Mouse (Mus musculus): ENCODE data around the gene Mlxipl. TPM values are rescaled to one million over a fixed set of nuclear protein-coding genes. Genes with fewer than 3 reads are reported as not detected.

Mlxipl gene
- polyA plus RNA-seq, 1 experiment from 2014 or later: 5.8 TPM

DNA sequence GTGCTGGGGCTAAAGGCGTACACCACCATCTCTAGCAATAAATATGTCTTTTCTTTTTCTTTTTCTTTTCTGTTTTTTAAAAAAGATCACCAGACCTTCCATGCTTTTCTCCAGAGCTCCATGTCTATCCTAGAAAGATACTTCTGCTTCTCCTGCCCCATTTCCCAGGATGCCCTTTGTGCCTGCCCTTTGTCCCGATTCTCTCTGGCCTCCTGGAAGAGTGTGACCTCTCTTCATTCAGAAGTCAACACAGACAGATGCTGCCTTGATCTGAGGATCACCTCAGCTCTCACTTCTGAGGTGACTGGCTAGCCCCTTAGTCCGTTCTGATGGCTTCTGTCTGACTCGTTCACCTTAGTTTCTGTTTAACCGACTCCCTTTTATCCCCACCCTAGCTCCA is 9.2 kb upstream of the Mlxipl start:
- Histone ChIP-seq H3K4me2 (no peak overlapping the region), H3K4me3 (replicated peaks) (no peak overlapping the region), H3K36me3 (no peaks in the 10 kb centered on the region), H3K9me3 (no peaks in the 10 kb centered on the region), H3K27me3 (replicated peaks) (no peaks in the 10 kb centered on the region), H3K27ac (no peak overlapping the region), H3K4me1 (peaks cover 17% of the 10 kb centered on the region), H3K9ac (no peak overlapping the region)
- ATAC-seq (ENCODE audit: insufficient read depth, low FRiP score, low read depth): no peak
- WGBS: 78% methylated on average over 5 of the region's 5 CpGs

DNA sequence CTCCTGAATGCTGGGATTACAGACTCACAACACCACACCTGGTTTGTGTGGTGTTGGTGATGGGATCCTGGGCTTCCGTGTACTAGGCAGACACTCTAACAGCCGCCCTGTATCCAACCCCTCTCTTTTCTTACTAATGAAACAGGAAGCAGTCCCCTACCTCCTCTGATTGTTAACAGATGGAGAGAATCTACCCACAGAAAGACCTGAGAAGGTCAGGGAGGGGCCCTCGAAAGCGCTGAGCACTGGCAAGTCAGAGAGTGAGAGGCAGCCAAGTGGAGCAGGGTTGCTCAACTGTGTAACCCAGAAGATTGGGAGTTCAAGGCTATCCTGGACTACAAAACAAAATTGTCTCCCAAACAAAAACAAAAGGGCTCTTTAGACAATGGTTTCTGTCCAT is 2.8 kb upstream of the Mlxipl start:
- no peaks in the 10 kb centered on the region for H3K9me3 ChIP-seq
- H3K27ac ChIP-seq: no peak overlapping the region
- peaks cover 32% of the 10 kb centered on the region for H3K27me3 ChIP-seq (replicated peaks)
- H3K4me3 ChIP-seq (replicated peaks): no peak overlapping the region
- no peak overlapping the region for H3K4me2 ChIP-seq
- ATAC-seq (ENCODE audit: insufficient read depth, low FRiP score, low read depth): no peak
- peaks cover 7% of the 10 kb centered on the region for H3K4me1 ChIP-seq
- no peak overlapping the region for H3K9ac ChIP-seq
- H3K36me3 ChIP-seq: no peaks in the 10 kb centered on the region
- WGBS: 55% methylated on average over 4 of the region's 4 CpGs

DNA sequence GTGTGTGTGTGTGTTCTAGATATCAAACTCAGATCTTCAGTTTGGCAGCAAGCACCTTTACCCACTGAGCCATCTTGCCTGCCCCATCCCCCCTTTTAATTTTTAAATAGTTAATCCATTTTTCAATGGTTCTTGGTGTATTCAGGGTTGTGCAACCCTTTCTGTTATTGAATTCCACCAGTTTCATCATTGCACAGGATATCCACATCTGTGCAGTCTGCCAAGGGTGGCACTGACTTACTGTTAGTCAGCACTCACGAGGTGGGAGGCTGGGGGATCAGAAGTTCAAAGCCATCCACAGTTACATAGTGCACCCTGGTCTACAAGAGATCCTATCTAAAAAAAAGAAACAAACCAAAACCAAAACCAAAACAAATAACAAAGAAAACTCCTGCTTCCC is 11.3 kb downstream of the Mlxipl start:
- no peaks in the 10 kb centered on the region for H3K36me3 ChIP-seq

DNA sequence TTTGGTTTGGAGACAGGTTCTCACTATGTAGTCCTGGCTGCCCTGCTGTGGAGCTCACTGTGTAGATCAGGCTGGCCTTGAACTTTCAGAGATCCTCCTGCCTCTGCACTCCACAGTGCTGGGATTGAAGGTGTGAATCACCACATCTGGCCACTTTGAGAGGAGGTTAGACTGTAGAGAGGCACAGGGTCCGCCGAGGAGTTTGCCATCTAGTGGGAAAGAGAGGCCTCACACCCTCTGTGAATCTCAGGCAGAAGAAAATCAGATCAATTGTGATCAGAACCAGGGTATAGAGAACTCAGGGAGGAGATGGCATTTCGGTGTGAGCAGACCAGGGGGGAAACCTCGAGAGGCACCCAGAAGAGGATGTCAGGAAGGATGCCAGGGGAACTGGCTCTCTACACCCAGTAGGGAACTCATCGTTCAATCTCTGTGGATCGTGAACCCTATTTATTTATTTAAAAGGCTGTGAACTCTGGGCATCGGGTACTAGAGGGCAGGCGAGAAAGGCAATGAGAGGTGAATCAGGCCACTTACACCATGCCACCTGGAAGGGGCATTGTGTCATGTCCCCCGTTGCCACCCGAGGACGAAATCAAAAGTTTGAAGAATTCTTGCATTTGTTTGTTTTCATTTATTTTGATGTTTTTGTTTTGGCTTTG is 14.4 kb downstream of the Mlxipl start:
- Histone ChIP-seq H3K9ac (no peak overlapping the region), H3K4me3 (replicated peaks) (no peak overlapping the region), H3K9me3 (no peaks in the 10 kb centered on the region), H3K27me3 (replicated peaks) (peaks cover 25% of the 10 kb centered on the region), H3K4me1 (peaks cover 16% of the 10 kb centered on the region), H3K27ac (no peak overlapping the region), H3K36me3 (no peaks in the 10 kb centered on the region), H3K4me2 (no peak overlapping the region)
- ATAC-seq (ENCODE audit: insufficient read depth, low FRiP score, low read depth): no peak
- WGBS: 63% methylated on average over 11 of the region's 11 CpGs

More for the DNA sequence above, 11.3 kb downstream of the Mlxipl start:
- WGBS: 48% methylated on average over 1 of the region's 1 CpGs
- H3K4me3 ChIP-seq (replicated peaks): no peak overlapping the region
- no peaks in the 10 kb centered on the region for H3K4me1 ChIP-seq
- H3K4me2 ChIP-seq: no peak overlapping the region
- no peaks in the 10 kb centered on the region; the same call in 1 of the 2 replicates for H3K27me3 ChIP-seq (replicated peaks)
- H3K9me3 ChIP-seq: no peaks in the 10 kb centered on the region
- ATAC-seq (ENCODE audit: insufficient read depth, low FRiP score, low read depth): no peak
- H3K9ac ChIP-seq: no peak overlapping the region
- no peak overlapping the region for H3K27ac ChIP-seq

DNA sequence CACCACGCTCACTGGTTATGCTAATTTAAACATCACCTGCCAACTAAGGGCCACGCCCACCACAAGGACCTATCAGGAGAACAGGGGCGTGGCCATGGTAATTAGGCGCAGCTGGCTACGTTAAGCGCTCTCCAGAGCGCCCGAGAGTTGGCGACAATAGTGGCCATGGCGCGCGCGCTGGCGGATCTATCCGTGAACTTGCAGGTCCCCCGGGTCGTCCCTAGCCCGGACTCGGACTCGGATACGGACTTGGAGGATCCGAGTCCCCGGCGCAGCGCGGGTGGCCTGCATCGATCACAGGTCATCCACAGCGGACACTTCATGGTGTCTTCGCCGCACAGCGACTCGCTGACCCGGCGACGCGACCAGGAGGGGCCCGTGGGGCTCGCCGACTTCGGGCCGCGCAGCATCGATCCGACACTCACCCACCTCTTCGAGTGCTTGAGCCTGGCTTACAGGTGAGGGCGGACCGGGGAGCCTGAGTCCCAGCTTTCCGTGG is 17.1 kb downstream of the Mlxipl start:
- peaks cover 30% of the 10 kb centered on the region for H3K27me3 ChIP-seq (replicated peaks)
- WGBS: under 1% methylated on average over 48 of the region's 48 CpGs
- peak overlapping the region; percentile 51 for H3K4me3 ChIP-seq (replicated peaks)
- H3K4me2 ChIP-seq: peak overlapping the region; percentile 93
- H3K27ac ChIP-seq: no peak overlapping the region
- peak; percentile 84 for ATAC-seq (ENCODE audit: insufficient read depth, low FRiP score, low read depth)
- peak overlapping the region; percentile 25; the same call in 1 of the 2 replicates for H3K9ac ChIP-seq
- H3K36me3 ChIP-seq: no peaks in the 10 kb centered on the region
- H3K9me3 ChIP-seq: no peaks in the 10 kb centered on the region
- H3K4me1 ChIP-seq: peaks cover 16% of the 10 kb centered on the region

DNA sequence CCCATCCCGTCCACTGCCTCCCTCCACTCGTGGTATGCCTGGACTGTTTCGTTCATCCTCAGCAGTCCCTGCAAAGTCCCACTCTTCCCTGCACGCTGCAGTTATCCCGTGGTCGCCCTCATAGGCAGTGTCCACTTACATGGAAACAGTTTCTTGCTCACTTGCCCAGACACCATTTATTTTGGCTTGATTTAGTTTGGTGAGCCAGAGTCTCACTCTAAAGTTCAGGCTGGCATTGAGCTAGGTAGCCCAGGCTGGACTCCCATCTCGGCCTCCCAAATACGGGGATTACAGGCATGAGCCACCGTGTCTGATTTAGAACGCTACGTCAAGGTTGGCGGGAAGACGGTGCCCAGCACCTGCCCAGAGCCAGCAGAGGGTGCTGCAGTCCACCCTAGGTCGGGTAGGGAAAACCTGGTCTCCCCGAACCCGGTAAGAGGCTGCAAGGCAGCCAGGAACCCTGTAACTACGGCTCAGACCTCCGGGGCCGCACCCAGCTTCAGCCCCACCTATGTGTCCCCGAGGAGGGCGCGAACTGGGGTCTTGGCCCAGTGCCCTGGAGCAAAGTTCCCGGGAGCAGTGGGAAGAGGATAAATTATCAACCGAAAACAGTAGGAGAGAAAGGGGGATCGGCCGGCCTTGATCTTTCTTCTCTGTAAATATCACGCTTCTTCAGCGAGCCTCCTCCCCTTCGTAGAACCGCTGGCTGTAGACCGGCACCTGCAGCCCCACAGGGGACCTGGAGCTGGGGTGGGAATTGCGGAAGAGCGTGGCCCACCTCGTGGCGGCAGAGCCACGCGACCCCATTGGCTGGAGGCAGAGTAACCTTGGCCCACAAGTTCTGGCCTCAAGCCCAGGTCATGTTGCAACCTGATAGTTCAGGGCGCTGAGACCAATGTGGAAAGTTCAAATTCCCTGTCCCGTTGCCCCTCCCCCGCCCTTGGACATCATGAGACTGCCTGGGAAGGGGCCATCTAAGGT is 18.1 kb downstream of the Mlxipl start:
- H3K27ac ChIP-seq: no peak overlapping the region
- H3K4me3 ChIP-seq (replicated peaks): peak overlapping the region; percentile 51
- no peaks in the 10 kb centered on the region for H3K36me3 ChIP-seq
- no peak overlapping the region for H3K9ac ChIP-seq
- 5% methylated on average over 40 of the region's 40 CpGs for WGBS
- H3K27me3 ChIP-seq (replicated peaks): peaks cover 30% of the 10 kb centered on the region
- H3K9me3 ChIP-seq: no peaks in the 10 kb centered on the region
- peak overlapping the region; percentile 93 for H3K4me2 ChIP-seq
- H3K4me1 ChIP-seq: peaks cover 16% of the 10 kb centered on the region
- peak; percentile 58 for ATAC-seq (ENCODE audit: insufficient read depth, low FRiP score, low read depth)

DNA sequence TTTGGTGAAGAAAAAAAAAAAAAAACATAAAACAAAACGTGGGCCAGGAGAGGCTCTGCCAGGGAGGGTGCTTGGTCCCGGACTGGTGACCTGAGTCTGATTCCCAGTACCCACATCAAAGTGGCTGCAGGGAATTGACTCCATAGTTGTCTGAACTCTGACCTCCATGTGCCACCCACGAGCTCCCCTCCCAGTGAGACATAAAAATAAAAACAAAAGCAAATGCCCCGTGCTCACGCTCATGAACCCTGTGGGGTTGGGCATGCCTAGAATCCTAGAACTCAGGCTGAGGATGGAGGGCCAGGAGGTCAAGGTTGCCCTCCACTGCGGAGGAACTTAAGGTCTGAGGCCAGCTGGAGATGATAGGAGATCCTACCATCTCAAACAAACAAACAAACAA is 19.3 kb downstream of the Mlxipl start:
- Histone ChIP-seq H3K4me2 (no peak overlapping the region), H3K36me3 (no peaks in the 10 kb centered on the region), H3K9ac (no peak overlapping the region), H3K4me3 (replicated peaks) (no peak overlapping the region), H3K4me1 (peaks cover 16% of the 10 kb centered on the region), H3K27ac (no peak overlapping the region), H3K9me3 (no peaks in the 10 kb centered on the region), H3K27me3 (replicated peaks) (peaks cover 30% of the 10 kb centered on the region)
- no peak for ATAC-seq (ENCODE audit: insufficient read depth, low FRiP score, low read depth)
- WGBS: 67% methylated on average over 6 of the region's 6 CpGs

DNA sequence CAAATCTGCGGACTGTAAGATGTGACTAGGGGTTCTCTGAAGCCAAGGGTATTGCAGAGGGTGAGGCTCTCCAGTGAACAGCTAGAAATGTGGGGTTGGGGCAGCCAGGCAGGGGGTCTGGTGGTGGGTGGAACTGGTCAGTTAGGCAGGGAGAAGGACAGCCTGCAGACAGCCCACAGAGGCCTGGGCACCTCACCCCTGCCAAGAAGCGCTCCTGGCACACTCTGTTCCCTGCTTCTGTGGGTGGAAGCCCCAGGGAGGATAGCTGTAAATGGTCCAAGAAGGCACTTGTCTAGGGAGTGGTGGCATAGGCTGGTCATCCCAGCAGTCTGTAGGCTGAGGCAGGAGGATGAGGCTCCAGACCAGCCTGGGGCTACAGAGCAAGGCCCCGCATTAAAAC is 19.7 kb downstream of the Mlxipl start:
- H3K27me3 ChIP-seq (replicated peaks): peaks cover 30% of the 10 kb centered on the region
- H3K4me2 ChIP-seq: no peak overlapping the region
- no peak overlapping the region for H3K4me3 ChIP-seq (replicated peaks)
- ATAC-seq (ENCODE audit: insufficient read depth, low FRiP score, low read depth): no peak
- 88% methylated on average over 3 of the region's 3 CpGs for WGBS
- H3K36me3 ChIP-seq: no peaks in the 10 kb centered on the region
- H3K4me1 ChIP-seq: peaks cover 16% of the 10 kb centered on the region
- no peak overlapping the region for H3K27ac ChIP-seq
- no peaks in the 10 kb centered on the region for H3K9me3 ChIP-seq
- no peak overlapping the region for H3K9ac ChIP-seq

DNA sequence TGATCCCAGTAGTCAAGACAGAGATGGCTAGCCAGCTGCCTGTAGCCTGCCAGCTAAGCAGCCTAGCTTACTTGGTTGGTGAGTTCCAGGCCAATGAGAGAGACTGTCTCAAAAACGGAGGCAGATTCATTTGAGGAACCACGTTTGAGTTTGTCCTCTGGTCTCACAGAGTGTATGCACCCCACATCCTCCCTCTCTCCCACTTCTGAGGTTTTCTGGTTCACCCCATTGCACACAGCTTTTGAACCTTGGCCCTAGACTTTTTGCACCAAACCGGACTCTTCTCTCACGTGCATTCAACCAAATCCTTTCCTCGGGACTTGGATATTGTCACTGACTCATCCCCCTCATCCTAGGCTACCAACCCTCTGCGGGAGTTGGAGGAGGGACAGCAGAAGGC is 20.3 kb downstream of the Mlxipl start:
- Histone ChIP-seq H3K27ac (no peak overlapping the region), H3K27me3 (replicated peaks) (peaks cover 30% of the 10 kb centered on the region), H3K4me1 (peaks cover 16% of the 10 kb centered on the region), H3K9me3 (no peaks in the 10 kb centered on the region), H3K36me3 (no peaks in the 10 kb centered on the region), H3K4me3 (replicated peaks) (no peak overlapping the region), H3K9ac (no peak overlapping the region), H3K4me2 (no peak overlapping the region)
- ATAC-seq (ENCODE audit: insufficient read depth, low FRiP score, low read depth): no peak
- WGBS: 76% methylated on average over 6 of the region's 6 CpGs

DNA sequence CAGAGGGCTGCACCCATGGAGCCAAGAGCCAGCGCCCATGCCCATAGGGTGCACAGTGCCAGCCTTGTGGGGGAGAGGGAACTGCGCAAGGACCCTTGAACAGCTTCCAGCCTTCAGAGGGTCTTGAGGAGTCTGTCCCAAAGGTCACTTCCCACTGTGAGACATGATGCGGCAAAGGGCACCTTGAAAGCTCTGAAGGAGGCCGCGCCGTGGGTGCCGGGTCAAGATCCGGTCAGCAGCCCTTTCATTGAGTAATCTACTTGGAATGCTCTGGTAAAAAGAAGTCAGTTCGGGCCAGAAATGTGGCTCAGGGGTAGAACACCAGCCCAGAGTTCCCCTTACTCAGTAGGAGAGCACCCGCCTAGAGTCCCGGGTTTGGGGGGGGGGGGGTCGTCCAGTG is 24.1 kb downstream of the Mlxipl start:
- WGBS: 88% methylated on average over 12 of the region's 12 CpGs
- Histone ChIP-seq H3K27ac (no peak overlapping the region), H3K4me1 (peaks cover 3% of the 10 kb centered on the region), H3K4me2 (no peak overlapping the region), H3K4me3 (replicated peaks) (no peak overlapping the region), H3K36me3 (no peaks in the 10 kb centered on the region), H3K9me3 (no peaks in the 10 kb centered on the region), H3K27me3 (replicated peaks) (peaks cover 6% of the 10 kb centered on the region), H3K9ac (no peak overlapping the region)
- no peak for ATAC-seq (ENCODE audit: insufficient read depth, low FRiP score, low read depth)

DNA sequence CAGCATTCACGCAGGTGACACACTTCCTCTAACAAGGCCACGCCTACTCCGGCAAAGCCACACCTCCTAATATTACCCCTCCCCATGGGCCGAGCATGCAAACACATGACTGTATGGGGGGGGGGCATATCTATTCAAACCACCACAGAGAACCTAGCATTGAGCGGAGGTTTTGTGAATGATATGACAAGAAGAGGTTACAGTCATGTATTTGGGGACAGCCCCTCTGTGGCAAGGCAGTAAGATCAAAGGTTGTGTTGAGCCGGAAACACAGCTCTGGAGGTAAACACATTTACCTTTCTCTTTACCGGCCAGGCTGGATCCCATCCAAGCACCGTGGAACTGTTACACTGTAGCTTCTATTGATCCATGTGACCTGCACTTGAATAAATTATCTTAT is 25.6 kb downstream of the Mlxipl start:
- Histone ChIP-seq H3K4me3 (replicated peaks) (no peak overlapping the region), H3K4me1 (peaks cover 5% of the 10 kb centered on the region), H3K4me2 (no peak overlapping the region), H3K9me3 (no peaks in the 10 kb centered on the region), H3K27ac (no peak overlapping the region), H3K9ac (no peak overlapping the region), H3K27me3 (replicated peaks) (no peaks in the 10 kb centered on the region), H3K36me3 (no peaks in the 10 kb centered on the region)
- 81% methylated on average over 8 of the region's 8 CpGs for WGBS
- ATAC-seq (ENCODE audit: insufficient read depth, low FRiP score, low read depth): no peak

DNA sequence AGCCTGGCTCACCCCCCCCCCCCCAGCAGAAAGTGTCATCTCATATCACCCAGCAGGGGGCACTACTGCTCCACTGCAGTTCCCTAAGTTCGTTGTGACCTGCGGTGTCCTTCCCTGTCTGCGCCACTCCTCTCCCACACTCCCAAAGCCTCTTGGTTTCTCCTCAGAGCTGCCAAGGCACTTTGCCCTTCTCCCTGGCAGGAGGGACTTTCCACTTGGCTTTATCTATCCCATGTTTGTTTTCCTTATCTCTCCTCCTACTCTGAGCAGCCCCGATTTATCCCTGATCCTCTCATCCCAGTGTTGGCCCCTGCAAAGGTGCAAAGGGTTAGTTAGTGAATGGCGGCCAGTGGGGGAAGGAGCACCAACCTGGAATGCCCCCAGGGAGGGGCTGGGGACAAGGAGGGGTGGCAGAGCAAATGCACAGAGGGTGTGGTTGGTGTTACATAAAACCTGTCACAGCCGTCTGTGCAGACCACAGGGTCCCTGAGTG is 28.9 kb downstream of the Mlxipl start:
- Histone ChIP-seq H3K36me3 (no peaks in the 10 kb centered on the region), H3K27ac (peak overlapping the region; percentile 3; the same call in 1 of the 2 replicates), H3K27me3 (replicated peaks) (0 out of 2 replicates have a peak, but pooled peaks cover 6% of the 10 kb centered on the region), H3K4me1 (peaks cover 5% of the 10 kb centered on the region), H3K9me3 (no peaks in the 10 kb centered on the region), H3K4me2 (peak overlapping the region; percentile 14; the same call in 1 of the 2 replicates), H3K9ac (no peak overlapping the region), H3K4me3 (replicated peaks) (no peak overlapping the region)
- peak; percentile 89 for ATAC-seq (ENCODE audit: insufficient read depth, low FRiP score, low read depth)
- 9% methylated on average over 6 of the region's 6 CpGs for WGBS

All from stomach, embryonic 15.5 days (tissue).